19 mouse cellular contexts compared by ENCODE assay signal in genomic region chr2:80438854-80439253, GRCm38 (mm10). TPM values are rescaled to one million over a fixed set of nuclear protein-coding genes. Genes with fewer than 3 reads are reported as not detected.
DNase-seq lines count a peak whose midpoint lies in the region; ATAC-seq lines count a peak whose summit lies in the region.
"Had no signal": no experiment of that assay in that cellular context is flagged by ENCODE, and none has a peak within 500 bp of the region (broad histone marks: within the 10 kb centered on the region; RNA-seq: fewer than 3 reads in every experiment).

No protein-coding gene starts in this region.

- no peaks in the 10 kb centered on the region for H3K9me3 ChIP-seq in midbrain, embryonic 15.5 days
- H3K9me3 ChIP-seq in midbrain, embryonic 14.5 days (ENCODE audit: control insufficient read depth, low read length): no peaks in the 10 kb centered on the region
- no peaks in the 10 kb centered on the region for H3K9me3 ChIP-seq in forebrain, embryonic 14.5 days (replicated peaks; ENCODE audit: control insufficient read depth, low read length)
- H3K9me3 ChIP-seq in midbrain, embryonic 16.5 days (replicated peaks; ENCODE audit: control insufficient read depth, low read length, poor library complexity, severe bottlenecking): no peaks in the 10 kb centered on the region

- no peak overlapping the region for H3K27ac ChIP-seq in midbrain, embryonic 15.5 days
- H3K27ac ChIP-seq in midbrain, embryonic 14.5 days (replicated peaks; ENCODE audit: low read depth, low read length): no peak overlapping the region
- H3K27ac ChIP-seq in forebrain, embryonic 14.5 days (ENCODE audit: low read depth, low read length): no peak overlapping the region
- H3K27ac ChIP-seq in midbrain, embryonic 16.5 days (ENCODE audit: low read length): no peak overlapping the region
- H3K27ac ChIP-seq: heart, embryonic 10.5 days had no signal

- no peak overlapping the region for H3K9ac ChIP-seq in midbrain, embryonic 15.5 days
- H3K9ac ChIP-seq in midbrain, embryonic 14.5 days (replicated peaks; ENCODE audit: low read length): no peak overlapping the region
- no peak overlapping the region for H3K9ac ChIP-seq in forebrain, embryonic 14.5 days (ENCODE audit: low read length)
- H3K9ac ChIP-seq in midbrain, embryonic 16.5 days (ENCODE audit: low read depth, low read length): no peak overlapping the region

- no peaks in the 10 kb centered on the region for H3K36me3 ChIP-seq in midbrain, embryonic 15.5 days (replicated peaks)
- H3K36me3 ChIP-seq in midbrain, embryonic 14.5 days (ENCODE audit: control insufficient read depth, insufficient read depth, low read length): no peaks in the 10 kb centered on the region
- no peaks in the 10 kb centered on the region for H3K36me3 ChIP-seq in forebrain, embryonic 14.5 days (ENCODE audit: control insufficient read depth, insufficient read depth, low read length)
- no peaks in the 10 kb centered on the region for H3K36me3 ChIP-seq in midbrain, embryonic 16.5 days (ENCODE audit: control insufficient read depth, insufficient read depth, low read length)
- H3K36me3 ChIP-seq: heart, embryonic 10.5 days had no signal

- H3K27me3 ChIP-seq in midbrain, embryonic 15.5 days (replicated peaks): no peaks in the 10 kb centered on the region
- no peaks in the 10 kb centered on the region for H3K27me3 ChIP-seq in midbrain, embryonic 14.5 days (ENCODE audit: control insufficient read depth, insufficient read depth, low read length)
- H3K27me3 ChIP-seq in forebrain, embryonic 14.5 days (replicated peaks; ENCODE audit: control insufficient read depth, insufficient read depth, low read length): 0 out of 2 replicates have a peak, but pooled peaks cover 2% of the 10 kb centered on the region
- no peaks in the 10 kb centered on the region for H3K27me3 ChIP-seq in midbrain, embryonic 16.5 days (ENCODE audit: control insufficient read depth, insufficient read depth, low read depth, low read length)

- DNase-seq in midbrain, embryonic 14.5 days: no peak
- DNase-seq in forebrain, embryonic 14.5 days (ENCODE audit: low spot score): peak; percentile 90
- DNase-seq in kidney, postnatal 25 days: no peak
- DNase-seq in right cerebral cortex, postnatal 10 days (ENCODE audit: low spot score in 2 of 2): no peak
- DNase-seq: cerebellum, postnatal 14 days; embryo, embryonic 11 days; gastrocnemius, postnatal 25 days; heart, postnatal 10 days; layer of hippocampus, postnatal 36 days; left cerebral cortex, postnatal 4 days; lung, adult 2 months; lung, postnatal 36 days; right cerebral cortex, adult 18-20 months had no signal

- 49% methylated on average over 3 of the region's 3 CpGs for WGBS in midbrain, embryonic 15.5 days
- WGBS in midbrain, embryonic 14.5 days: 43% methylated on average over 3 of the region's 3 CpGs
- 4% methylated on average over 3 of the region's 3 CpGs for WGBS in forebrain, embryonic 14.5 days
- WGBS in midbrain, embryonic 16.5 days: 45% methylated on average over 3 of the region's 3 CpGs

- H3K4me2 ChIP-seq in midbrain, embryonic 15.5 days: no peak overlapping the region
- no peak overlapping the region for H3K4me2 ChIP-seq in midbrain, embryonic 14.5 days (ENCODE audit: low read length)
- no peak overlapping the region for H3K4me2 ChIP-seq in forebrain, embryonic 14.5 days (ENCODE audit: low read length)
- no peak overlapping the region for H3K4me2 ChIP-seq in midbrain, embryonic 16.5 days (ENCODE audit: low read length)
- H3K4me2 ChIP-seq: liver, embryonic 11.5 days had no signal

- no peaks in the 10 kb centered on the region for H3K4me1 ChIP-seq in midbrain, embryonic 15.5 days
- 0 out of 2 replicates have a peak, but pooled peaks cover 4% of the 10 kb centered on the region for H3K4me1 ChIP-seq in midbrain, embryonic 14.5 days (ENCODE audit: control insufficient read depth, insufficient read depth, low read length)
- peaks cover 9% of the 10 kb centered on the region; the same call in 1 of the 2 replicates for H3K4me1 ChIP-seq in forebrain, embryonic 14.5 days (ENCODE audit: control insufficient read depth, insufficient read depth, low read length)
- H3K4me1 ChIP-seq in midbrain, embryonic 16.5 days (ENCODE audit: control insufficient read depth, insufficient read depth, low read length): no peaks in the 10 kb centered on the region
- H3K4me1 ChIP-seq: heart, embryonic 10.5 days had no signal

- no peak overlapping the region for H3K4me3 ChIP-seq in midbrain, embryonic 15.5 days
- H3K4me3 ChIP-seq in midbrain, embryonic 14.5 days (replicated peaks; ENCODE audit: low read depth, low read length): no peak overlapping the region
- H3K4me3 ChIP-seq in forebrain, embryonic 14.5 days (ENCODE audit: low read depth, low read length): no peak overlapping the region
- H3K4me3 ChIP-seq in midbrain, embryonic 16.5 days (ENCODE audit: low read depth, low read length): no peak overlapping the region
- H3K4me3 ChIP-seq: heart, embryonic 10.5 days had no signal

- 0 out of 2 replicates have a peak, but pooled peaks have one; percentile 33 for ATAC-seq in midbrain, embryonic 15.5 days (replicated peaks)
- no peak for ATAC-seq in midbrain, embryonic 14.5 days (ENCODE audit: low FRiP score, low TSS enrichment)
- ATAC-seq in forebrain, embryonic 14.5 days: peak; percentile 93
- peak; percentile 32; the same call in 1 of the 2 replicates for ATAC-seq in midbrain, embryonic 16.5 days
- no peak for ATAC-seq in erythroblast, adult 5-6 weeks (replicated peaks; ENCODE audit: low FRiP score, poor library complexity, severe bottlenecking)

RNA-seq across cellular contexts. Expression of gene Frzb, which starts 8.6 kb away (rescaled TPM):
- 2.5 and 2.6 TPM in 2 replicates for polyA plus RNA-seq in midbrain, embryonic 15.5 days (2015; fragmentation: Nextera tagmentation; extraction: Ambion mirVana)
- 0.84 and 2.2 TPM in 2 replicates for polyA plus RNA-seq in midbrain, embryonic 14.5 days (2014; fragmentation: Nextera tagmentation; extraction: Ambion mirVana)
- 2.9 and 3.4 TPM in 2 replicates for polyA plus RNA-seq in forebrain, embryonic 14.5 days (2014; fragmentation: Nextera tagmentation; extraction: Ambion mirVana)
- 2.2 and 5.1 TPM in 2 replicates for polyA plus RNA-seq in midbrain, embryonic 16.5 days (2015; fragmentation: Nextera tagmentation; extraction: Ambion mirVana)
- not detected in 2 replicates for total RNA-seq in erythroblast, adult 5-6 weeks (2015; ENCODE audit: low replicate concordance)
- total RNA-seq in erythroblast, adult 5-6 weeks (2017; ENCODE audit: low replicate concordance): not detected in 2 replicates
- total RNA-seq: neutrophil, adult 5-6 weeks had no signal

Comparison
In these comparisons a context has a peak if more than half of its experiments do, and no peak if none do; other contexts are left out.
1. ATAC-seq: peak in midbrain, embryonic 15.5 days (single experiment), forebrain, embryonic 14.5 days (single experiment) and midbrain, embryonic 16.5 days (single experiment); none in midbrain, embryonic 14.5 days (single experiment) and erythroblast, adult 5-6 weeks (single experiment).